Mouse (Mus musculus) heart, embryonic 14.5 days (tissue): ENCODE measurements around the gene Aars2. TPM values are rescaled to one million over a fixed set of nuclear protein-coding genes. Genes with fewer than 3 reads are reported as not detected.

Experiments used
- ATAC-seq: fragments of 200-750 bp; cut with Nextera tagmentation; 2 replicates; pipeline ENCODE4 v1.8.0; 2017; ENCODE audit warnings: low read depth, moderate TSS enrichment; ENCODE audit not compliant: insufficient number of reproducible peaks, insufficient read depth, low FRiP score
- H3K27ac ChIP-seq, 2 experiments: fragments of 200-500 bp in 1 of 2; fragments of 300-500 bp in 1 of 2; sonication (generic) in 1 of 2; replicated peaks in 1 of 2; 2 replicates each; pipeline ENCODE4 v1.5.1; 2012 to 2014; ENCODE audit warnings: low read depth in 2 of 2, low read length in 2 of 2, control low read depth in 1 of 2, mild to moderate bottlenecking in 1 of 2, mixed read lengths in 1 of 2; ENCODE audit not compliant: control insufficient read depth in 1 of 2, insufficient read depth in 1 of 2
- H3K27me3 ChIP-seq: fragments of 300-500 bp; sonication (generic); 2 replicates; pipeline ENCODE4 v1.6.1; 2014; ENCODE audit warnings: mild to moderate bottlenecking, low read length, control low read depth; ENCODE audit not compliant: control insufficient read depth, insufficient read depth
- H3K36me3 ChIP-seq: fragments of 300-500 bp; sonication (generic); 2 replicates; pipeline ENCODE4 v1.6.1; 2014; ENCODE audit warnings: mild to moderate bottlenecking, control low read depth, low read length, mixed read lengths; ENCODE audit not compliant: control insufficient read depth, insufficient read depth
- H3K4me1 ChIP-seq, 2 experiments: fragments of 200-500 bp in 1 of 2; fragments of 300-500 bp in 1 of 2; sonication (generic) in 1 of 2; 2 replicates each; pipeline ENCODE4 v1.6.1; 2012 to 2014; ENCODE audit warnings: low read length in 2 of 2, control low read depth in 1 of 2, mixed read lengths in 1 of 2; ENCODE audit not compliant: control insufficient read depth in 2 of 2, insufficient read depth in 2 of 2
- H3K4me2 ChIP-seq: fragments of 300-500 bp; sonication (generic); 2 replicates; pipeline ENCODE4 v1.6.1; 2014; ENCODE audit warnings: mild to moderate bottlenecking, low read length
- H3K4me3 ChIP-seq, 2 experiments: fragments of 200-500 bp in 1 of 2; fragments of 300-500 bp in 1 of 2; sonication (generic) in 1 of 2; 2 replicates each; pipeline ENCODE4 v1.5.1; 2012 to 2014; ENCODE audit warnings: low read length in 2 of 2, mild to moderate bottlenecking in 2 of 2, control low read depth in 1 of 2, low read depth in 1 of 2, moderate library complexity in 1 of 2; ENCODE audit not compliant: control insufficient read depth in 1 of 2, insufficient read depth in 1 of 2
- H3K9ac ChIP-seq: fragments of 300-500 bp; sonication (generic); 2 replicates; pipeline ENCODE4 v1.6.1; 2014; ENCODE audit warnings: mild to moderate bottlenecking, low read length
- H3K9me3 ChIP-seq: fragments of 300-500 bp; sonication (generic); 2 replicates; pipeline ENCODE4 v1.6.1; 2016; ENCODE audit warnings: low read length, control low read depth; ENCODE audit not compliant: control insufficient read depth
- WGBS: fragments of 180-500 bp; shearing (Covaris S2); extraction: QIAGEN DNeasy Blood & Tissue Kit; methylation state at CpG from one replicate; pipeline ENCODE4 v1.1.7; 2014; 5-methylcytosine and 5-hydroxymethylcytosine counted together
- polyA plus RNA-seq: library from polyadenylated mRNA; unstranded; fragments of >200 nt; fragmentation: Nextera tagmentation; extraction: Ambion mirVana; gene quantifications from 2 replicates; pipeline ENCODE4 v1.2.1, GENCODE M21; 2014

The Aars2 gene
- polyA plus RNA-seq, 1 experiment from 2014 or later: 15.3 TPM

DNA sequence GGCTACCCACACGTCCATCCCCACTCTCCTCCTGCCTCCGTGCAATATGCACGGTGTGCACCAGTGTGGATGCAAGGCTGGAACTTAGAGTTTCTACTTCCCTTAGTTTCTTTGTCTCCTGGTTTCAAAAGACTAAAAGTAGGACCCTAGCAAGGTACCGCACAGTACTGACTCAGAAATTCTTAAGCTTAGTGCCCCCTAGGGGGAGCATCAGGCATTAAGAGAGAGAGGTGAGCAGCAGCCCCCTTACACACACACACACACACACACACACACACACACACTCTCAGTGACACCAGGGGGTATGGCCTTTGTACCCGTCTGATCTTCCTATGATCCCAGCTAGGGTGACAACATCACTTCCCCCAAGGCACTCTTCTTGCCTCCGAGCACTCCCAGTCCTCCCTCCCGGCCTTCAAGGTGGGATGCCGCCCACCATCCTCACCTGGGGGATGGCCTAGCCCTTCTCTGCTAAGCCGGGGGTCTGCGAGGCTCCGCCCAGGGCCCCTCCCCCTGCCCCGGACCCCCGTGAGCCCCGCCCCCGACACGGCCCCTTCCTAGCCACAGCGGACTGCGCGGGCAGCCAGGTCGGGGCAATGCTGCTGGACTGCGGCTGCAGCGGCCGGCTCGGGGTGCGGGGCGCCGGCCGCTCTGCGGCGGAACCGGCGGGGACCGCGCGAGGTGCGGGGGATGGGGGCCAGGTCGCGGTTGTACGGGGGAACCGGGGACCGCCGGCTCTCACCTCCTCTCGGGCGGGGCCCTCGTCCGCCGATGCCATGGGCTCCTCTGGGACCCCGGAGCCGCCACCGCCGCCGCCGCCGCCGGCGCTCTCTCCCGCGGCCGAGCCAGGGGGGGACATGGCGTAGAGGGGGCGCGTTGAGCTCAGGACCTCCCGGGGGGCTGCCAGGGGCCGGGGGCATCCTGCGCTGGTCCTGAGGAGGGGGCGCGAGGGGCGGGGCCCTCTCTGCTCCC, 42.2 kb downstream of the Aars2 start:
- no peak overlapping the region for H3K27ac ChIP-seq
- 3% methylated on average over 55 of the region's 68 CpGs for WGBS
- H3K27me3 ChIP-seq: peaks cover 73% of the 10 kb centered on the region
- H3K36me3 ChIP-seq: no peaks in the 10 kb centered on the region
- H3K4me1 ChIP-seq: peaks cover 3 to 30% of the 10 kb centered on the region in 2 experiments
- peak overlapping the region; percentile 76 for H3K9ac ChIP-seq
- H3K4me3 ChIP-seq: peak overlapping the region; percentile 50 to 66
- H3K9me3 ChIP-seq: no peaks in the 10 kb centered on the region
- H3K4me2 ChIP-seq: peak overlapping the region; percentile 98
- no peak for ATAC-seq

DNA sequence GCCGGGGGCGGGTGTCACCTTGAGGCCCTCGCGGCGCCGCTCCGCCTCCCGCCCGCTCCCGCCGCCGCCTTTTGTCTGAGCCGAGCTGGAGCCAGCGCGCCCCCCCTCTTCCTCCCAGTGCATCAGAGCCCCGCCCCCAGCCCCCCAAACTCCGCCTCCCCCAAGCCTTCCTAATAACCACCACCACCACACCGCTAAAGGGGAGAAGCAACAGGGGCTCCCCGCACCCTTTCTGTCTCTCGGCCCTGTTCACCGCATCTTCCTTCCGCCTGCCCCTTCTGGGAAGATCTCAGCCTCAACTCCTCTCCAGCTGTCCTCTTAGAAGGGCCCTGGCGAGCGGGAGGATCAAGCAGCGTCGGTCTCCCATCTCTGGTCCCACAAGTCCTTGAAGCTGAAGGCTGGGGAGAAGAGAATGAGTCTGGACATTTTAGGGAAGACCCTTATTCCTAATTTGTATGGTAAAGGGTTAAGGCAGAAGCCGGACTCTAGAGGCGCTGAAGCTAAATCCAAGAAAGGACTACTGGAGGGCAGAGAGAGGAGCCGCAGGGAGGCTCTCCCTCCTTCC, 43.1 kb downstream of the Aars2 start, which contains the start of gene Tmem151b:
TSS of gene Tmem151b (minus strand) at position 61 of the 565 bp plus-strand sequence.
- no peaks in the 10 kb centered on the region for H3K36me3 ChIP-seq
- H3K9me3 ChIP-seq: no peaks in the 10 kb centered on the region
- WGBS: under 1% methylated on average over 16 of the region's 29 CpGs
- H3K4me1 ChIP-seq: peaks cover 3 to 27% of the 10 kb centered on the region in 2 experiments
- ATAC-seq: no peak
- peak within 1 kb of the TSS; percentile 76 for H3K9ac ChIP-seq
- H3K4me3 ChIP-seq: peak within 1 kb of the TSS; percentile 50 to 66
- H3K27ac ChIP-seq: no peak within 1 kb of the TSS
- peaks cover 70% of the 10 kb centered on the region for H3K27me3 ChIP-seq
- peak within 1 kb of the TSS; percentile 98 for H3K4me2 ChIP-seq

DNA sequence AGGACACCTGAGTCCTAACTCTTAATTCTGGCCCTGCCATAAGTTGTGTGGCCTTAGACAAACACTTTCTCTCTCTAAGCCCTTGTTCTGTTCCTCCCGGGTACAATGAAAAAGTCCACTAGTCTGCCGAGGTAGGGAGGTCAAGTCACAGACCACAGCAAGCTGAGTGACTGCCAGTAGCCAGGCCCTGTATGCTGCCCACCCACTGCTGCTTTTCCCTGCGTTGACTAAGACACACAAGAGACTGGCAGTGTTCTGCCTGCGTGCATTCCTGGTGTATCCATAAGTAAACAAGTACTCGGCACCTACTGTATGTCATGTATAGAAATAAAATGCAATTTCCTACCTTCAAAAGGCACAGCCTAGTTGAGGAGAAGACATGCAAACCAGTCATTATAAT, 43.6 kb downstream of the Aars2 start:
- Histone ChIP-seq H3K4me2 (peak overlapping the region; percentile 98), H3K27me3 (peaks cover 64% of the 10 kb centered on the region), H3K9me3 (no peaks in the 10 kb centered on the region), H3K9ac (no peak overlapping the region; the same call in 1 of the 2 replicates), H3K4me1 (peaks cover 3 to 26% of the 10 kb centered on the region in 2 experiments), H3K36me3 (no peaks in the 10 kb centered on the region), H3K27ac (no peak overlapping the region), H3K4me3 (0 out of 4 replicates have a peak overlapping the region, but pooled peaks of 1 of the 2 experiments have one; percentile 66)
- 36% methylated on average over 5 of the region's 5 CpGs for WGBS
- no peak for ATAC-seq

DNA sequence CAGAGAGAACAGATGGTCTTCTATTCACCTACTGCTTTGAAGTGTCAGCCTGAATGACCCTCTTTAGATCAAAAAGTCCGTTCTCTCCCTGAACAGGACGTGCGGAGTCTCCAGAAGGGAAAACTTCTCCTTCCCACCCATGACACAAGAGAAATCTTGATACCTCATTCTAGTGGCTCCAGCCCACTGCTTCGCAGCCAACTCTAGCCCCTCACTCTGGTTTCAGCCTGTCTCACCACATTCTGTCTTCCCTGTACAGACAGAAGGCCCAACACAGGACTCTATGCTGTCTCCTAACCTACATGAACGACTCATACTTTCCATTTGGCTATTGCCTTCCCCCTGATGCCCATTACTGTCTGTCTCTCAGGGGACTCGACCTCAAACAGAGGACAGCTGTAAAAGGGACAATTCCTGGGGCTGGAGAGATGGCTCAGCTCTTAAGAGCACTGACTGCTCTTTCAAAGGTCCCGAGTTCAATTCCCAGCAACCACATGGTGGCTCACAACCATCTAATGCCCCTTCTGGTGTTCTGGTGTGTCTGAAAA, 44.7 kb downstream of the Aars2 start:
- H3K4me2 ChIP-seq: no peak overlapping the region
- no peak for ATAC-seq
- no peak overlapping the region for H3K27ac ChIP-seq
- H3K9ac ChIP-seq: no peak overlapping the region
- H3K36me3 ChIP-seq: no peaks in the 10 kb centered on the region
- no peak overlapping the region for H3K4me3 ChIP-seq
- 64% methylated on average over 7 of the region's 7 CpGs for WGBS
- H3K9me3 ChIP-seq: no peaks in the 10 kb centered on the region
- peaks cover 6 to 25% of the 10 kb centered on the region in 2 experiments for H3K4me1 ChIP-seq
- peaks cover 53% of the 10 kb centered on the region for H3K27me3 ChIP-seq

DNA sequence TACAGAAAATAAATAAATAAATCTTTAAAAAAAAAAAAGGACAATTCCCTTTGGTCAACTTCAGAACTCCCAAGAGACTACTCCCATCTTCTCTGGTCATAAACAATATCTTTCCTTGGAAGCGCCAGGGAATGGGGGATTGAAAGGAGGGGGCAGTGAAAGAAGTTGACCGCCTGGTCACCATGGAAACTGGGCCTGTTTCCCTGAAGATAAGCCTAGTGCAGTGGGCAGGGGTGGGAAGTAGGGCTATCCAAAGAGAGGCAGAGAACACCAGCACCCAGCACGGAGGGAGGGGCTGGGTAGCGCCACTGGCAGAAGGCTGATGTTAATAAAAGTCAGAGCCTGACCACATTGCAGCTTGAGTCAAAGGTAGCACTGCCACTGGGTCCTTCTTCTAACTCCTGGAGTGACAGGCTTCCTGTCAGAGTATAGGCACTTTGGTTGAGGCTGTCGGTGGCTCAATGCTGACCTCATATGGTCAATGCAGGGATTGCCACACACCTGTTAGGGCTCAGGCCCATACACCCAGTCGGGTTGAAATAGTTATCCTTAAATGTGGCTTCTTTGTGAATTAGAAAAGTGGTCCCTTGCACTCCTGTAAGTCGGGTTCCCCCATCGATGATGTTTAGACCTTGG, 45.3 kb downstream of the Aars2 start:
- H3K4me1 ChIP-seq: peaks cover 6 to 25% of the 10 kb centered on the region in 2 experiments
- no peak overlapping the region for H3K9ac ChIP-seq
- peaks cover 53% of the 10 kb centered on the region for H3K27me3 ChIP-seq
- no peak overlapping the region for H3K4me2 ChIP-seq
- ATAC-seq: no peak
- no peaks in the 10 kb centered on the region for H3K9me3 ChIP-seq
- H3K27ac ChIP-seq: no peak overlapping the region
- H3K4me3 ChIP-seq: no peak overlapping the region
- H3K36me3 ChIP-seq: no peaks in the 10 kb centered on the region
- 2% methylated on average over 8 of the region's 8 CpGs for WGBS

DNA sequence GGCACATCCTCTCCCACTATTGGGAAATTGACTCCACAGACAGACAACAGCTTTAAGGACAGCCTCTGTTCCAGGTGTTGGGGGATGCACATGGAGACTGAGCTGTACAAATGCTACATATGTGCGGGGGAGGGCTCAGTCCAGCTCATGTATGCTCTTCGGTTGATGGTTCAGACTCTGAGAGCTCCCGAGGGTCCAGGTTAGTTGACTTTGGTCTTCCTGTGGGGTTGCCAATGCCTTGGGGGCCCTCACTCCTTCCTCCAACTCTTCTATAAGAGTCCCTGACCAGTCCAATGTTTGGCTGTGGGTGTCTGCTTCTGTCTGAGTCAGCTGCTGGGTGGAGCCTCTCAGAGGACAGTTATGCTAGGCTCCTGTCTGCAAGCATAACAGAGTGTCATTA, 46.4 kb downstream of the Aars2 start:
- no peak for ATAC-seq
- Histone ChIP-seq H3K4me2 (no peak overlapping the region), H3K27ac (no peak overlapping the region), H3K9me3 (no peaks in the 10 kb centered on the region), H3K9ac (no peak overlapping the region), H3K27me3 (peaks cover 45% of the 10 kb centered on the region), H3K4me1 (peaks cover 6 to 25% of the 10 kb centered on the region in 2 experiments), H3K36me3 (no peaks in the 10 kb centered on the region), H3K4me3 (no peak overlapping the region)
- WGBS: 76% methylated on average over 3 of the region's 3 CpGs

DNA sequence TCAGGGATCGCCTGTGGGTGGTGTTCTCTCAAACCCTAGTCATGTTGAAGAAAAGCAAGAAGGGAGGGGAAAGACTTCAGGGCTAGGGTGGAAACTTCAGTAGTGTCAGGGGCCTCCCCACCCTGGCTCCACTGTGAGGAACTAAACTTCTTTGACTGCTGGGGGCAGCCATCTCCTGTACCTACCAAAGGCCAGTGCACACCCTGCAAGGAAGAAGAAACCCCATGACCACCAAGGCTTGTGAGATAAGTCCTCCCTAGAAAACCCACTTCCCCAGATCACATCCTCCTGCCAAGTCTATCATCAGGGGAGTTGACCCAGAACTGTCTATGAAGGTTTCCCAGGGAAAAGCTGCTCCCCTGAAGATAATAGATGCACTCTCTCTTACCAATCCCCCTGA, 47.8 kb downstream of the Aars2 start:
- WGBS: 22% methylated on average over 1 of the region's 1 CpGs
- no peak overlapping the region for H3K4me2 ChIP-seq
- H3K4me3 ChIP-seq: no peak overlapping the region
- no peaks in the 10 kb centered on the region for H3K36me3 ChIP-seq
- H3K9ac ChIP-seq: no peak overlapping the region
- peaks cover 6 to 23% of the 10 kb centered on the region in 2 experiments for H3K4me1 ChIP-seq
- no peak overlapping the region for H3K27ac ChIP-seq
- peaks cover 32% of the 10 kb centered on the region for H3K27me3 ChIP-seq
- no peaks in the 10 kb centered on the region for H3K9me3 ChIP-seq
- no peak for ATAC-seq
